Mouse (Mus musculus) hindbrain, embryonic 16.5 days (tissue): Measurements from ENCODE around the gene Pard3. TPM values are rescaled to one million over a fixed set of nuclear protein-coding genes. Genes with fewer than 3 reads are reported as not detected.

Experiments
- ATAC-seq: fragments of 200-750 bp; cut with Nextera tagmentation; 2 replicates; pipeline ENCODE4 v1.8.0; 2017; ENCODE audit warnings: moderate TSS enrichment, moderate library complexity
- H3K27ac ChIP-seq: fragments of 300-500 bp; sonication (generic); 2 replicates; pipeline ENCODE4 v1.5.1; 2014; ENCODE audit warnings: low read depth, mild to moderate bottlenecking, control low read depth, low read length, moderate library complexity
- H3K27me3 ChIP-seq: fragments of 300-500 bp; sonication (generic); replicated peaks from 2 replicates; pipeline ENCODE4 v1.6.1; 2014; ENCODE audit warnings: low read length; ENCODE audit not compliant: control insufficient read depth, insufficient read depth
- H3K36me3 ChIP-seq: fragments of 300-500 bp; sonication (generic); 2 replicates; pipeline ENCODE4 v1.6.1; 2014; ENCODE audit warnings: mild to moderate bottlenecking, low read length, moderate library complexity, mixed read lengths; ENCODE audit not compliant: control insufficient read depth, insufficient read depth
- H3K4me1 ChIP-seq: fragments of 300-500 bp; sonication (generic); 2 replicates; pipeline ENCODE4 v1.6.1; 2014; ENCODE audit warnings: low read depth, low read length; ENCODE audit not compliant: control insufficient read depth, insufficient read depth
- H3K4me2 ChIP-seq: fragments of 300-500 bp; sonication (generic); 2 replicates; pipeline ENCODE4 v1.6.1; 2014; ENCODE audit warnings: mild to moderate bottlenecking, low read length, control low read depth, moderate library complexity
- H3K4me3 ChIP-seq: fragments of 300-500 bp; sonication (generic); 2 replicates; pipeline ENCODE4 v1.5.1; 2014; ENCODE audit warnings: mild to moderate bottlenecking, low read length, control low read depth, moderate library complexity
- H3K9ac ChIP-seq: fragments of 300-500 bp; sonication (generic); 2 replicates; pipeline ENCODE4 v1.6.1; 2014; ENCODE audit warnings: low read depth, mild to moderate bottlenecking, control low read depth, low read length, moderate library complexity
- H3K9me3 ChIP-seq: fragments of 300-500 bp; sonication (generic); 2 replicates; pipeline ENCODE4 v1.6.1; 2014; ENCODE audit warnings: mild to moderate bottlenecking, low read length, moderate library complexity; ENCODE audit not compliant: control insufficient read depth
- WGBS: fragments of 180-500 bp; shearing (Covaris S2); extraction: QIAGEN DNeasy Blood & Tissue Kit; methylation state at CpG from one replicate; pipeline ENCODE4 v1.1.7; 2014; 5-methylcytosine and 5-hydroxymethylcytosine counted together
- polyA plus RNA-seq: library from polyadenylated mRNA; unstranded; fragments of >200 nt; fragmentation: Nextera tagmentation; extraction: Ambion mirVana; gene quantifications from 2 replicates; pipeline ENCODE4 v1.2.1, GENCODE M21; 2015

Gene Pard3
- polyA plus RNA-seq, 1 experiment from 2014 or later, result 12.1 TPM

GRCm38 (mm10) chr8:127556964-127557363 is 493.3 kb downstream of the Pard3 start:
- Histone ChIP-seq H3K9me3 (no peaks in the 10 kb centered on the region), H3K4me3 (no peak overlapping the region), H3K4me1 (peaks cover 4% of the 10 kb centered on the region), H3K27me3 (no peaks in the 10 kb centered on the region), H3K4me2 (no peak overlapping the region), H3K9ac (no peak overlapping the region), H3K36me3 (no peaks in the 10 kb centered on the region), H3K27ac (no peak overlapping the region)
- WGBS, result 36% methylated on average over 11 of the region's 11 CpGs
- ATAC-seq, result no peak

DNA sequence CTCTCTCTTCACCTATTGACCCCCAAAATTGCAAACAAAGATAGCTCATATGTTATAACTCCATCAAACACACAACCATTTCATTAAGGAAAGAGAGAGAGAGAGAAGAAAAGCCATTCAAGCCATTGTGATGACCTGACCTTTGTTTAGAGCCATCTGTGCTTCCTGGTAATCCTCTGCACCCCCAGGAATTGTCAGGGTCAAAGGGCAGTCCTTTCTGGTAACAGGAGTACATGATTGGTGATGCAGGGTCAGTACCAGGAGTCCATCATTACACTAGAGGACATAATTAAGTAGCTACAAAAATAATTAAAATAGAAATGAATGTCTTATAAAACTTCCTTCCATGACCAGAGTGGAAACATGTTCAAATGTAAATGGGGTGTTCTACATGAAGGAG is 493.9 kb downstream of the Pard3 start:
- Histone ChIP-seq H3K27ac (no peak overlapping the region), H3K9ac (no peak overlapping the region), H3K36me3 (no peaks in the 10 kb centered on the region), H3K4me3 (no peak overlapping the region), H3K27me3 (no peaks in the 10 kb centered on the region), H3K9me3 (no peaks in the 10 kb centered on the region), H3K4me1 (no peaks in the 10 kb centered on the region; the same call in 1 of the 2 replicates), H3K4me2 (no peak overlapping the region)
- ATAC-seq, result no peak

DNA sequence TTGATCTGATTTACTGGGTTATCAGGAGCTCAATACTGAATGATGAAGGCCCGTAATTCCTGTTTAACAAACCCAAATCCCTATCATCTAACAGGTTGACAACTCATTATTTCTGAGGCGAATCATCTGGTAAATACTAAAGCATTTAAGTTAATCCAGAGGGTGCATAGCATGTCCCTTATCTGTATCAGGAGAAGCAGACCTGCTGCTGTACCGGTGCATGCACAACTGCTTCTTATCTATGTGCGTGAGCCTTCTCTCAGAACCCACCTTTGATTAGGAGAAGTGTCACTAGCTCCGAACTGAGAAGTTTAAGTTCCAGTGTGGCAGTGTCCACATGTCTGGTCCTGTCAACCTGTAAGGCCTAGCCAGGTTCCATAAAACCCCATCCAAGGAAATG is 499.9 kb downstream of the Pard3 start:
- Histone ChIP-seq H3K4me2 (no peak overlapping the region), H3K27me3 (no peaks in the 10 kb centered on the region), H3K9me3 (no peaks in the 10 kb centered on the region), H3K36me3 (no peaks in the 10 kb centered on the region), H3K9ac (no peak overlapping the region), H3K4me3 (no peak overlapping the region), H3K4me1 (no peaks in the 10 kb centered on the region), H3K27ac (no peak overlapping the region)
- 94% methylated on average over 5 of the region's 5 CpGs for WGBS
- no peak for ATAC-seq

GRCm38 (mm10) chr8:127564426-127564825 is 500.7 kb downstream of the Pard3 start:
- 29% methylated on average over 4 of the region's 4 CpGs for WGBS
- Histone ChIP-seq H3K27me3 (no peaks in the 10 kb centered on the region), H3K4me1 (no peaks in the 10 kb centered on the region), H3K9ac (no peak overlapping the region), H3K9me3 (no peaks in the 10 kb centered on the region), H3K27ac (no peak overlapping the region), H3K4me2 (no peak overlapping the region), H3K4me3 (no peak overlapping the region), H3K36me3 (no peaks in the 10 kb centered on the region)
- no peak for ATAC-seq

DNA sequence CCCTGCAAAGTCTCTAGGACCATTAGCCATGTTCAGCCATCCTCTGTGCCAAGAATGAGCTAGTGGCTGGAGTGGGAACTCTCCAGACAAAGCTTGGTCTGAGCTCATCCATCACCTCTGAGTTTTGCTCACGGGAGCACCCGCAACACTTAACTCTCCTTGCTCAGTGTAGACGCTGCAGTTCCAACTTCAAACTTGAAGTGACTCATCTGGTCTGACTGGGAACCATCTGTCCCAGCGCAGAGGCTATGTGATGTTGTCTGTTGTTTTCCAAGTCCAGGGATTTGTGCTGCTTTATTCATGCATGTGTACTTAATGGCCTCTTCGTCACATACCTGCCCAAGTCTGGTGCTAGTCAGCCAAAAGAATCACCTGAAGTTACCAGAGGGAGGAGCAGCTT is 505.5 kb downstream of the Pard3 start:
- 0 out of 2 replicates have a peak, but pooled peaks have one; percentile 45 for ATAC-seq
- H3K9me3 ChIP-seq, result no peaks in the 10 kb centered on the region
- no peak overlapping the region for H3K27ac ChIP-seq
- no peaks in the 10 kb centered on the region for H3K4me1 ChIP-seq
- no peak overlapping the region for H3K4me2 ChIP-seq
- 82% methylated on average over 5 of the region's 5 CpGs for WGBS
- H3K9ac ChIP-seq, result no peak overlapping the region
- no peak overlapping the region for H3K4me3 ChIP-seq
- no peaks in the 10 kb centered on the region for H3K27me3 ChIP-seq
- no peaks in the 10 kb centered on the region for H3K36me3 ChIP-seq

DNA sequence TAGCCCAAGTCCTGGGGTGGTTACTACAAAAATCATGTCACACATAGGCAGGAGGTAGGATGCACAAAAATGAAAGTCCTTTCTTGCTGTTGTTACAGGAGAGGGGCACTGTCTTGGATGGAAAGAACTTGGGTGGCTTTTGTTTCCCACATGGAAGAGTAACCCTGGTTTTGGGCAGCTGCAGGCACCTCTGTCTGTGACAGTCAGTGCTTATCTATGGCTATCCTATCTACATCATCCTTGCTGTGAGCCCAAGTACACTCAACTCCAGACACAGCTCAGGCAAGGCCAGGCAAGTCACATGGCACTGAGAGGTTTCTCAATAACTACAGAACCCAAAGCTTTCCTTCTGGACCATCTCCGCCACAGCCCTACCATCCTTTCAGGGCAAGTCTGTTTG is 506.8 kb downstream of the Pard3 start:
- no peaks in the 10 kb centered on the region for H3K9me3 ChIP-seq
- no peak overlapping the region for H3K27ac ChIP-seq
- H3K4me3 ChIP-seq, result no peak overlapping the region
- H3K27me3 ChIP-seq, result no peaks in the 10 kb centered on the region
- H3K4me2 ChIP-seq, result no peak overlapping the region
- H3K36me3 ChIP-seq, result no peaks in the 10 kb centered on the region
- no peaks in the 10 kb centered on the region for H3K4me1 ChIP-seq
- no peak for ATAC-seq
- no peak overlapping the region for H3K9ac ChIP-seq
- WGBS, result 96% methylated on average over 1 of the region's 1 CpGs

DNA sequence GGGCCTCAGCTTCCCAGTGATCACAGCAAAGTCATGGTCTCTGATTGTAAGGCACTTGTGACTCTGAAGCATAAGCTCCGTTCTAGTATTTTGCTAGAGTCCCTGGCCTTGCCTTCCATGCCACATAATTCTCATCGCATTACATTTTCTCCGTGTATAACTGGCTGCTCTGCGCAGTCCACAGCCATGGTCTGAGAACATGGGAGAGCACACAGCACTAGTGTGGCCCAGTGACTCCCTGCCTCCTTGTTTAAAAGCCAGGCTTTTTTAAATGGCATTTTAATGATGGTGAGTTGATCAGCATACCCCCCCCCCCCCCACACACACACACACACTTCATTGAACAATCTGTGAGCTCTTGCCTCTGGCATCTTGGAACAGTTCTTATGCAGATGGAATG is 508.8 kb downstream of the Pard3 start:
- Histone ChIP-seq H3K27me3 (no peaks in the 10 kb centered on the region), H3K27ac (no peak overlapping the region), H3K36me3 (no peaks in the 10 kb centered on the region), H3K4me2 (no peak overlapping the region), H3K9ac (no peak overlapping the region), H3K4me3 (no peak overlapping the region), H3K9me3 (no peaks in the 10 kb centered on the region), H3K4me1 (no peaks in the 10 kb centered on the region)
- ATAC-seq, result no peak
- 74% methylated on average over 4 of the region's 4 CpGs for WGBS

DNA sequence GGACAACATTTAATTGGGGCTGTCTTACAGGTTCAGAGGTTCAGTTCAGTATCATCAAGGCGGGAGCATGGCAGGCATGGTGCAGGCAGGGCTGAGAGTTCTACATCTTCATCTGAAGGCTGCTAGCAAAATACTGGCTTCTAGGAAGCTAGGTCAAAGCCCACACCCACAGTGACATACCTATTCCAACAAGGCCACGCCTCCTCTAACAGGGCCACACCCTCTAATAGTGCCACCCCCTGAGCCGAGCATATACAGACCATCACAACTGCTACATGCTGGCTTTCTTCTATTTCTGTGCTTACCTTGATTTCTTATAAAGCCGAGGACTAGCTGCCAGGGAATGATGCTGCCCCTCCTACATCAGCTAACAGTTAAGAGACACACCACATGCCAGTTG is 513.0 kb downstream of the Pard3 start:
- Histone ChIP-seq H3K9me3 (no peaks in the 10 kb centered on the region), H3K4me3 (no peak overlapping the region), H3K4me2 (no peak overlapping the region), H3K27me3 (no peaks in the 10 kb centered on the region), H3K36me3 (no peaks in the 10 kb centered on the region), H3K9ac (no peak overlapping the region), H3K4me1 (no peaks in the 10 kb centered on the region), H3K27ac (no peak overlapping the region)
- ATAC-seq, result no peak
- WGBS, result 89% methylated on average over 4 of the region's 4 CpGs

DNA sequence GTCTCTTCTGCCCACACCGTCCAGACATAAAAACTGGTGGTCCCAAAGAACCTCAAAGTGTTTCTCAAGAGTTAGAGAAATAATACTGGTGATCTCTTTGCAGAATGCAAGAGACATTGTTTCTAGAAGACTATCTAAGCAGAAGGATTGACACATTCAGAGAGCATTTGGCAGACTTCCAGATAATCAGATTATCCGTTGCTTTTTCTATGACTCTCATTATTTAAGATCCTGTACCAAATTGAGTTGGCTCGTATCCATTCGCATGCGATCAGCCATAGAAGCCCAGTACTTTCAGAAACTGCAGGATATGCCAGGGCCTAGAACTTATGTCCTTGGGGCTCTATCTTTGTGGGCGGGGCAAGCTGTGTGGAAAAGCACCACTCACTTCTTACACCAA is 514.0 kb downstream of the Pard3 start:
- 51% methylated on average over 6 of the region's 6 CpGs for WGBS
- Histone ChIP-seq H3K36me3 (no peaks in the 10 kb centered on the region), H3K4me2 (no peak overlapping the region), H3K4me3 (no peak overlapping the region), H3K27me3 (no peaks in the 10 kb centered on the region), H3K4me1 (no peaks in the 10 kb centered on the region), H3K9ac (no peak overlapping the region), H3K27ac (no peak overlapping the region), H3K9me3 (no peaks in the 10 kb centered on the region)
- ATAC-seq, result no peak

GRCm38 (mm10) chr8:127579436-127579835 is 515.7 kb downstream of the Pard3 start:
- ATAC-seq, result no peak
- Histone ChIP-seq H3K9ac (no peak overlapping the region), H3K27me3 (no peaks in the 10 kb centered on the region), H3K27ac (no peak overlapping the region), H3K36me3 (no peaks in the 10 kb centered on the region), H3K4me1 (no peaks in the 10 kb centered on the region), H3K4me3 (no peak overlapping the region), H3K4me2 (no peak overlapping the region), H3K9me3 (no peaks in the 10 kb centered on the region)
- WGBS, result 92% methylated on average over 9 of the region's 9 CpGs
